Mouse (Mus musculus): ENCODE results near the gene Sgk1. TPM values are rescaled to one million over a fixed set of nuclear protein-coding genes. Genes with fewer than 3 reads are reported as not detected.
A peak's percentile ranks its signal among the peaks of the same experiment; 100 is the strongest.

Gene Sgk1
- polyA plus RNA-seq, 1 experiment from 2014 or later, result 40.2 TPM

GRCm38 (mm10) chr10:21911303-21911947 lies 29.4 kb downstream of the Sgk1 start:
- ATAC-seq (replicated peaks; ENCODE audit: insufficient number of reproducible peaks, low FRiP score, low TSS enrichment, low read depth), result no peak
- Histone ChIP-seq H3K4me3 (ENCODE audit: low read depth, low read length) (no peak overlapping the region), H3K4me2 (ENCODE audit: low read depth, low read length) (no peak overlapping the region), H3K4me1 (ENCODE audit: control insufficient read depth, insufficient read depth, low read length) (no peaks in the 10 kb centered on the region), H3K27me3 (ENCODE audit: control insufficient read depth, insufficient read depth, low read length) (no peaks in the 10 kb centered on the region), H3K27ac (replicated peaks; ENCODE audit: low read depth, low read length) (no peak overlapping the region), H3K9ac (replicated peaks; ENCODE audit: low read length) (no peak overlapping the region), H3K36me3 (replicated peaks; ENCODE audit: control insufficient read depth, insufficient read depth, low read depth, low read length) (no peaks in the 10 kb centered on the region), H3K9me3 (replicated peaks; ENCODE audit: control insufficient read depth, low read length) (no peaks in the 10 kb centered on the region)
- DNase-seq (ENCODE audit: low spot score), result no peak
- WGBS, result 76% methylated on average over 10 of the region's 10 CpGs

- no peaks in the 10 kb centered on the region for H3K36me3 ChIP-seq (replicated peaks; ENCODE audit: control insufficient read depth, insufficient read depth, low read depth, low read length)
- H3K9me3 ChIP-seq (replicated peaks; ENCODE audit: control insufficient read depth, low read length), result no peaks in the 10 kb centered on the region
- no peaks in the 10 kb centered on the region for H3K27me3 ChIP-seq (ENCODE audit: control insufficient read depth, insufficient read depth, low read length)
- no peak overlapping the region for H3K27ac ChIP-seq (replicated peaks; ENCODE audit: low read depth, low read length)
- no peaks in the 10 kb centered on the region for H3K4me1 ChIP-seq (ENCODE audit: control insufficient read depth, insufficient read depth, low read length)
- no peak overlapping the region for H3K4me3 ChIP-seq (ENCODE audit: low read depth, low read length)
- WGBS, result 32% methylated on average over 1 of the region's 1 CpGs
- H3K9ac ChIP-seq (replicated peaks; ENCODE audit: low read length), result no peak overlapping the region
- no peak overlapping the region for H3K4me2 ChIP-seq (ENCODE audit: low read depth, low read length)
- no peak for DNase-seq (ENCODE audit: low spot score)
- no peak for ATAC-seq (replicated peaks; ENCODE audit: insufficient number of reproducible peaks, low FRiP score, low TSS enrichment, low read depth)
Measured at GRCm38 (mm10) chr10:21914751-21915150, 32.8 kb downstream of the Sgk1 start.

GRCm38 (mm10) chr10:21916301-21917071 lies 34.5 kb downstream of the Sgk1 start:
- no peaks in the 10 kb centered on the region for H3K9me3 ChIP-seq (replicated peaks; ENCODE audit: control insufficient read depth, low read length)
- H3K36me3 ChIP-seq (replicated peaks; ENCODE audit: control insufficient read depth, insufficient read depth, low read depth, low read length), result no peaks in the 10 kb centered on the region
- no peak overlapping the region for H3K4me3 ChIP-seq (ENCODE audit: low read depth, low read length)
- no peak overlapping the region for H3K4me2 ChIP-seq (ENCODE audit: low read depth, low read length)
- no peaks in the 10 kb centered on the region for H3K4me1 ChIP-seq (ENCODE audit: control insufficient read depth, insufficient read depth, low read length)
- DNase-seq (ENCODE audit: low spot score) (no peak), ATAC-seq (replicated peaks; ENCODE audit: insufficient number of reproducible peaks, low FRiP score, low TSS enrichment, low read depth) (no peak)
- 87% methylated on average over 11 of the region's 11 CpGs for WGBS
- H3K9ac ChIP-seq (replicated peaks; ENCODE audit: low read length), result no peak overlapping the region
- H3K27ac ChIP-seq (replicated peaks; ENCODE audit: low read depth, low read length), result no peak overlapping the region
- H3K27me3 ChIP-seq (ENCODE audit: control insufficient read depth, insufficient read depth, low read length), result no peaks in the 10 kb centered on the region

DNA sequence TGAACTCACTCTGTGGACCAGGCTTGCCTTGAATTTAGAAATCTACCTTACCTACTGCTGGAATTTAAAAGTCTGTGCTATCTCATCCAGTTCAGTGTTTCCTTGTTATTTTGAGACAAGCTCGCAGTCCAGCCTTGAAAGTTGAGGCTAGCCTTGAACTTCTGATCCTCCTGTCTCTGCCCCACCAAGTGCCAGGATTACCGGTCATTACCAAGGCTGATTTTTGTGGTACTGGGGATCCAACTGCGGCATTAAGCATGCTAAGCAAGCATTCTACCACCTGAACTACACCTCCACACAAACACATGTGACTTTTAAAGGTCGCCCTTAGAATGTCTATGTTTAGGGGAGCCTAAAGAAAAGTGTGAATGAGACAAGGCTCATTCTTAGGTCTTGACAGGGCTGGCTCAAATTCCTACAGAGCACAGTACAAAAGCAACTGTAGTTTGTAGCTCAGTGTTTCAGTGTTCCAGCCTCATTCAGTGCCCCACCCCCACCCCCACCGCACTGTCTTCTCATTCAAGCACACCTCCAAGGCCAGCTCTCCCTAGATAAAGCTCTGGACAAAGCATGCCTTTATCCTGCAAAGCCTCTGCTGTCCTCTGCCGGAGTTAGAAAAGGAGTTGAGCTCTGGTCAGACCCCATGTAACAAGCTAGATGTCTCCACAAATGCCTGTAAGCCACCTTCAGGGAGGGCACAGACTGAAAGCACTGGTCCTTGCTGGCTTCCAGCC lies 36.2 kb downstream of the Sgk1 start:
- H3K27ac ChIP-seq (replicated peaks; ENCODE audit: low read depth, low read length), result no peak overlapping the region
- H3K4me3 ChIP-seq (ENCODE audit: low read depth, low read length), result no peak overlapping the region
- H3K4me1 ChIP-seq (ENCODE audit: control insufficient read depth, insufficient read depth, low read length), result peaks cover under 1% of the 10 kb centered on the region; the same call in 1 of the 2 replicates
- H3K9me3 ChIP-seq (replicated peaks; ENCODE audit: control insufficient read depth, low read length), result no peaks in the 10 kb centered on the region
- H3K9ac ChIP-seq (replicated peaks; ENCODE audit: low read length), result no peak overlapping the region
- WGBS, result 75% methylated on average over 6 of the region's 6 CpGs
- H3K4me2 ChIP-seq (ENCODE audit: low read depth, low read length), result no peak overlapping the region
- no peaks in the 10 kb centered on the region for H3K36me3 ChIP-seq (replicated peaks; ENCODE audit: control insufficient read depth, insufficient read depth, low read depth, low read length)
- ATAC-seq (replicated peaks; ENCODE audit: insufficient number of reproducible peaks, low FRiP score, low TSS enrichment, low read depth) (no peak), DNase-seq (ENCODE audit: low spot score) (no peak)
- no peaks in the 10 kb centered on the region for H3K27me3 ChIP-seq (ENCODE audit: control insufficient read depth, insufficient read depth, low read length)

GRCm38 (mm10) chr10:21918750-21919145 lies 36.8 kb downstream of the Sgk1 start:
- no peak overlapping the region for H3K4me2 ChIP-seq (ENCODE audit: low read depth, low read length)
- H3K9ac ChIP-seq (replicated peaks; ENCODE audit: low read length), result no peak overlapping the region
- WGBS, result 85% methylated on average over 7 of the region's 7 CpGs
- ATAC-seq (replicated peaks; ENCODE audit: insufficient number of reproducible peaks, low FRiP score, low TSS enrichment, low read depth), result no peak
- no peak for DNase-seq (ENCODE audit: low spot score)
- H3K27me3 ChIP-seq (ENCODE audit: control insufficient read depth, insufficient read depth, low read length), result no peaks in the 10 kb centered on the region
- H3K36me3 ChIP-seq (replicated peaks; ENCODE audit: control insufficient read depth, insufficient read depth, low read depth, low read length), result no peaks in the 10 kb centered on the region
- H3K4me3 ChIP-seq (ENCODE audit: low read depth, low read length), result no peak overlapping the region
- peaks cover 5% of the 10 kb centered on the region; the same call in 1 of the 2 replicates for H3K4me1 ChIP-seq (ENCODE audit: control insufficient read depth, insufficient read depth, low read length)
- H3K9me3 ChIP-seq (replicated peaks; ENCODE audit: control insufficient read depth, low read length), result no peaks in the 10 kb centered on the region
- H3K27ac ChIP-seq (replicated peaks; ENCODE audit: low read depth, low read length), result no peak overlapping the region

- H3K36me3 ChIP-seq (replicated peaks; ENCODE audit: control insufficient read depth, insufficient read depth, low read depth, low read length), result no peaks in the 10 kb centered on the region
- no peak overlapping the region for H3K27ac ChIP-seq (replicated peaks; ENCODE audit: low read depth, low read length)
- H3K27me3 ChIP-seq (ENCODE audit: control insufficient read depth, insufficient read depth, low read length), result no peaks in the 10 kb centered on the region
- peaks cover 5% of the 10 kb centered on the region; the same call in 1 of the 2 replicates for H3K4me1 ChIP-seq (ENCODE audit: control insufficient read depth, insufficient read depth, low read length)
- no peak overlapping the region for H3K4me3 ChIP-seq (ENCODE audit: low read depth, low read length)
- ATAC-seq (replicated peaks; ENCODE audit: insufficient number of reproducible peaks, low FRiP score, low TSS enrichment, low read depth) (no peak), DNase-seq (ENCODE audit: low spot score) (no peak)
- H3K4me2 ChIP-seq (ENCODE audit: low read depth, low read length), result no peak overlapping the region
- H3K9ac ChIP-seq (replicated peaks; ENCODE audit: low read length), result no peak overlapping the region
- 53% methylated on average over 2 of the region's 2 CpGs for WGBS
- H3K9me3 ChIP-seq (replicated peaks; ENCODE audit: control insufficient read depth, low read length), result no peaks in the 10 kb centered on the region
Measured at GRCm38 (mm10) chr10:21920611-21921010, 38.6 kb downstream of the Sgk1 start.

GRCm38 (mm10) chr10:21922716-21923350 lies 40.8 kb downstream of the Sgk1 start:
- no peak overlapping the region for H3K4me3 ChIP-seq (ENCODE audit: low read depth, low read length)
- H3K4me2 ChIP-seq (ENCODE audit: low read depth, low read length), result no peak overlapping the region
- ATAC-seq (replicated peaks; ENCODE audit: insufficient number of reproducible peaks, low FRiP score, low TSS enrichment, low read depth) (no peak), DNase-seq (ENCODE audit: low spot score) (peak; percentile 35)
- H3K9ac ChIP-seq (replicated peaks; ENCODE audit: low read length), result no peak overlapping the region
- WGBS, result 38% methylated on average over 8 of the region's 8 CpGs
- H3K4me1 ChIP-seq (ENCODE audit: control insufficient read depth, insufficient read depth, low read length), result peaks cover 5% of the 10 kb centered on the region; the same call in 1 of the 2 replicates
- H3K9me3 ChIP-seq (replicated peaks; ENCODE audit: control insufficient read depth, low read length), result no peaks in the 10 kb centered on the region
- H3K27ac ChIP-seq (replicated peaks; ENCODE audit: low read depth, low read length), result no peak overlapping the region
- H3K27me3 ChIP-seq (ENCODE audit: control insufficient read depth, insufficient read depth, low read length), result no peaks in the 10 kb centered on the region
- no peaks in the 10 kb centered on the region for H3K36me3 ChIP-seq (replicated peaks; ENCODE audit: control insufficient read depth, insufficient read depth, low read depth, low read length)

All from embryonic facial prominence, embryonic 11.5 days (tissue).